17 mouse cellular contexts compared by ENCODE assay signal in genomic region chr2:163613990-163614389, GRCm38 (mm10). TPM values are rescaled to one million over a fixed set of nuclear protein-coding genes. Genes with fewer than 3 reads are reported as not detected.
DNase-seq lines count a peak whose midpoint lies in the region; ATAC-seq and TF ChIP-seq lines count a peak whose summit lies in the region.
"Had no signal": no experiment of that assay in that cellular context is flagged by ENCODE, and none has a peak within 500 bp of the region (broad histone marks: within the 10 kb centered on the region; RNA-seq: fewer than 3 reads in every experiment).

No protein-coding gene starts in this region.

- no peak overlapping the region for H3K4me2 ChIP-seq in midbrain, postnatal 0 days (ENCODE audit: low read depth, low read length, poor library complexity, severe bottlenecking)
- H3K4me2 ChIP-seq in midbrain, embryonic 14.5 days (ENCODE audit: low read length), result no peak overlapping the region
- H3K4me2 ChIP-seq: embryonic facial prominence, embryonic 12.5 days; forebrain, embryonic 15.5 days; hindbrain, embryonic 14.5 days had no signal

- H3K4me1 ChIP-seq in heart, adult 2 months (ENCODE audit: control insufficient read depth, insufficient read depth, low read length), result no peaks in the 10 kb centered on the region
- H3K4me1 ChIP-seq in midbrain, postnatal 0 days (ENCODE audit: insufficient read depth, low read length), result no peaks in the 10 kb centered on the region
- no peaks in the 10 kb centered on the region for H3K4me1 ChIP-seq in midbrain, embryonic 14.5 days (ENCODE audit: control insufficient read depth, insufficient read depth, low read length)
- H3K4me1 ChIP-seq: embryonic facial prominence, embryonic 12.5 days; forebrain, embryonic 15.5 days; hindbrain, embryonic 10.5 days had no signal

- intact Hi-C loops in heart, adult 2 months (cut with DNase I), result no loop called here

- no peak for ATAC-seq in midbrain, postnatal 0 days (ENCODE audit: low FRiP score)
- ATAC-seq in midbrain, embryonic 14.5 days (ENCODE audit: low FRiP score, low TSS enrichment), result no peak
- ATAC-seq: forebrain, embryonic 15.5 days had no signal

- H3K27me3 ChIP-seq in heart, adult 2 months (ENCODE audit: control insufficient read depth, insufficient read depth, low read length), result no peaks in the 10 kb centered on the region
- no peaks in the 10 kb centered on the region for H3K27me3 ChIP-seq in midbrain, postnatal 0 days (ENCODE audit: insufficient read depth, low read length)
- H3K27me3 ChIP-seq in midbrain, embryonic 14.5 days (ENCODE audit: control insufficient read depth, insufficient read depth, low read length), result no peaks in the 10 kb centered on the region
- H3K27me3 ChIP-seq: embryonic facial prominence, embryonic 12.5 days; forebrain, embryonic 15.5 days had no signal

- TF ChIP-seq EP300 in heart, adult 2 months (IDR thresholded peaks at IDR 0.05; ENCODE audit: insufficient read depth, low read depth, low read length), result no peak

- H3K36me3 ChIP-seq in heart, adult 2 months (ENCODE audit: control insufficient read depth, insufficient read depth, low read length), result peaks cover 5% of the 10 kb centered on the region
- H3K36me3 ChIP-seq in midbrain, postnatal 0 days (ENCODE audit: insufficient read depth, low read length), result peaks cover 59% of the 10 kb centered on the region
- peaks cover 83% of the 10 kb centered on the region for H3K36me3 ChIP-seq in midbrain, embryonic 14.5 days (ENCODE audit: control insufficient read depth, insufficient read depth, low read length)

- WGBS in heart, adult 2 months, result 97% methylated on average over 4 of the region's 4 CpGs
- 94% methylated on average over 4 of the region's 4 CpGs for WGBS in midbrain, postnatal 0 days
- 94% methylated on average over 4 of the region's 4 CpGs for WGBS in midbrain, embryonic 14.5 days

- H3K9ac ChIP-seq in heart, adult 2 months (ENCODE audit: low read depth, low read length), result no peak overlapping the region
- H3K9ac ChIP-seq in midbrain, postnatal 0 days (replicated peaks; ENCODE audit: low read length, poor library complexity, severe bottlenecking), result no peak overlapping the region
- no peak overlapping the region for H3K9ac ChIP-seq in midbrain, embryonic 14.5 days (replicated peaks; ENCODE audit: low read length)
- H3K9ac ChIP-seq: embryonic facial prominence, embryonic 12.5 days; forebrain, embryonic 15.5 days; hindbrain, embryonic 14.5 days had no signal

- no peaks in the 10 kb centered on the region for H3K9me3 ChIP-seq in midbrain, postnatal 0 days (ENCODE audit: low read length)
- no peaks in the 10 kb centered on the region for H3K9me3 ChIP-seq in midbrain, embryonic 14.5 days (ENCODE audit: control insufficient read depth, low read length)
- H3K9me3 ChIP-seq: embryonic facial prominence, embryonic 12.5 days; forebrain, embryonic 15.5 days; hindbrain, embryonic 10.5 days had no signal

- no peaks in the 10 kb centered on the region; the same call in 1 of the 2 replicates for H3K79me2 ChIP-seq in heart, adult 2 months (replicated peaks; ENCODE audit: control insufficient read depth, insufficient read depth, low read length)

- TF ChIP-seq CTCF in heart, adult 2 months (IDR thresholded peaks at IDR 0.05), result 0 out of 2 replicates have a peak, but pooled peaks have one; percentile 8
- peak; percentile 19; the same call in 1 of the 2 replicates for TF ChIP-seq CTCF in layer of hippocampus, adult 2 months (conservative IDR thresholded peaks at IDR 0.05)
- TF ChIP-seq CTCF in midbrain, postnatal 0 days (IDR thresholded peaks at IDR 0.05), result peak; percentile 23

- no peak overlapping the region for H3K27ac ChIP-seq in heart, adult 2 months
- H3K27ac ChIP-seq in layer of hippocampus, adult 2 months, result no peak overlapping the region
- H3K27ac ChIP-seq in midbrain, postnatal 0 days (ENCODE audit: low read depth, low read length), result no peak overlapping the region
- no peak overlapping the region for H3K27ac ChIP-seq in midbrain, embryonic 14.5 days (replicated peaks; ENCODE audit: low read depth, low read length)
- H3K27ac ChIP-seq: embryonic facial prominence, embryonic 12.5 days; forebrain, embryonic 15.5 days; hindbrain, embryonic 10.5 days; hindbrain, embryonic 14.5 days had no signal

- no peak for DNase-seq in heart, adult 2 months
- DNase-seq in heart, adult 9 months (ENCODE audit: low spot score in 2 of 2), result no peak
- DNase-seq in layer of hippocampus, adult 2 months (ENCODE audit: low spot score in 2 of 2), result no peak
- no peak for DNase-seq in layer of hippocampus, postnatal 14 days (ENCODE audit: low spot score in 2 of 2)
- DNase-seq in midbrain, postnatal 0 days (ENCODE audit: low spot score), result no peak
- DNase-seq in midbrain, embryonic 14.5 days, result no peak
- DNase-seq in cerebellum, adult 11-12 months, result no peak
- DNase-seq in cerebellum, postnatal 14 days, result no peak
- DNase-seq: adrenal gland, adult 8-10 months; adrenal gland, postnatal 36 days; cerebellum, adult 8-10 months; cerebellum, postnatal 25 days; heart, postnatal 10 days had no signal

- no peak overlapping the region for H3K4me3 ChIP-seq in heart, adult 2 months
- no peak overlapping the region for H3K4me3 ChIP-seq in layer of hippocampus, adult 2 months
- H3K4me3 ChIP-seq in midbrain, postnatal 0 days (ENCODE audit: low read depth, low read length), result no peak overlapping the region
- H3K4me3 ChIP-seq in midbrain, embryonic 14.5 days (replicated peaks; ENCODE audit: low read depth, low read length), result no peak overlapping the region
- H3K4me3 ChIP-seq: embryonic facial prominence, embryonic 12.5 days; forebrain, embryonic 15.5 days; hindbrain, embryonic 10.5 days had no signal

- TF ChIP-seq POLR2A in heart, adult 2 months (IDR thresholded peaks at IDR 0.05; ENCODE audit: insufficient read depth, low read depth, low read length), result no peak

RNA-seq across cellular contexts. Expression of gene Ttpal, which starts 11.9 kb away (rescaled TPM):
- total RNA-seq in heart, adult 2 months (2021), result 10 to 100 TPM; 11.0 to 13.6 TPM
- polyA plus RNA-seq in heart, adult 2 months (2012; rRNA removed), result 10.2 and 11.0 TPM in 2 replicates
- total RNA-seq in layer of hippocampus, adult 2 months (2021), result 10 to 100 TPM; 49.0 to 50.4 TPM
- 10 to 100 TPM; 53.1 to 57.6 TPM for total RNA-seq in layer of hippocampus, postnatal 14 days (2021)
- 76.2 and 91.9 TPM in 2 replicates for total RNA-seq in midbrain, postnatal 0 days (2014; rRNA removed)
- 33.5 and 34.7 TPM in 2 replicates for polyA plus RNA-seq in midbrain, postnatal 0 days (2015; fragmentation: Nextera tagmentation; extraction: Ambion mirVana)
- polyA plus RNA-seq in midbrain, embryonic 14.5 days (2014; fragmentation: Nextera tagmentation; extraction: Ambion mirVana), result 39.5 and 60.6 TPM in 2 replicates

RNA-seq across cellular contexts. Expression of gene Serinc3, which starts 30.9 kb away (rescaled TPM):
- 100 to 1,000 TPM; 294 to 351 TPM for total RNA-seq in heart, adult 2 months (2021)
- polyA plus RNA-seq in heart, adult 2 months (2012; rRNA removed), result 264 and 414 TPM in 2 replicates
- total RNA-seq in layer of hippocampus, adult 2 months (2021), result 100 to 1,000 TPM; 198 to 204 TPM
- total RNA-seq in layer of hippocampus, postnatal 14 days (2021), result 100 to 1,000 TPM; 209 to 218 TPM
- 96.1 and 101 TPM in 2 replicates for total RNA-seq in midbrain, postnatal 0 days (2014; rRNA removed)
- 35.9 and 36.9 TPM in 2 replicates for polyA plus RNA-seq in midbrain, postnatal 0 days (2015; fragmentation: Nextera tagmentation; extraction: Ambion mirVana)
- 30.9 and 39.3 TPM in 2 replicates for polyA plus RNA-seq in midbrain, embryonic 14.5 days (2014; fragmentation: Nextera tagmentation; extraction: Ambion mirVana)

RNA-seq across cellular contexts. Expression of gene Pkig, which starts 44.2 kb away (rescaled TPM):
- 100 to 1,000 TPM; 214 to 237 TPM for total RNA-seq in heart, adult 2 months (2021)
- 344 and 361 TPM in 2 replicates for polyA plus RNA-seq in heart, adult 2 months (2012; rRNA removed)
- 10 to 100 TPM; 93.7 to 93.9 TPM for total RNA-seq in layer of hippocampus, adult 2 months (2021)
- total RNA-seq in layer of hippocampus, postnatal 14 days (2021), result 10 to 100 TPM; 70.9 to 71.8 TPM
- 90.5 and 102 TPM in 2 replicates for total RNA-seq in midbrain, postnatal 0 days (2014; rRNA removed)
- polyA plus RNA-seq in midbrain, postnatal 0 days (2015; fragmentation: Nextera tagmentation; extraction: Ambion mirVana), result 153 and 161 TPM in 2 replicates
- 115 and 128 TPM in 2 replicates for polyA plus RNA-seq in midbrain, embryonic 14.5 days (2014; fragmentation: Nextera tagmentation; extraction: Ambion mirVana)
